Mouse (Mus musculus) adrenal gland (tissue): ENCODE measurements around the gene Sap30bp.

Source experiments
- intact Hi-C: fragments of 180-260 bp; cut with DNase I; formaldehyde crosslinking; loops from one replicate; pipeline ENCODE4 v1.15.1; 2025

The Sap30bp gene

DNA sequence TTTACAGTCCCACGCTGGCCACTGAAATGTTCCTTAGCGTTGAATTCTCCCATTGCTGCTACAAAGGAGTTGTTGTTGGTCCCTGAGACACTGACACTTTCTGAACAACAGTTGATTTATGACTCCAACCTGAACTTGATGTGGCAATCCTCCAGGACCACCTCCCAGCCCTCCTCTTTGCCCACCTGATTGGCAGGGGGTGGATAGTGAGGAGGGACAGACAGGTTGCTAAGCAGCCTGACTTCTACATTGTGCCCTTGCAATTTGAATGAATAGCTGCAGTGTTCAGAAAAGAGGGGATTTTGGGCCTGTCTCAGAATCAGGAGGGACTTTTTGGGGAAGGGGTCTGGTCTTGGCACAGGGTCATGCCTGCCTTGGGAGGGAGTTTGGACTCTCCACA is 17.6 kb downstream of the Sap30bp start:
- intact Hi-C loops = no loop called here

DNA sequence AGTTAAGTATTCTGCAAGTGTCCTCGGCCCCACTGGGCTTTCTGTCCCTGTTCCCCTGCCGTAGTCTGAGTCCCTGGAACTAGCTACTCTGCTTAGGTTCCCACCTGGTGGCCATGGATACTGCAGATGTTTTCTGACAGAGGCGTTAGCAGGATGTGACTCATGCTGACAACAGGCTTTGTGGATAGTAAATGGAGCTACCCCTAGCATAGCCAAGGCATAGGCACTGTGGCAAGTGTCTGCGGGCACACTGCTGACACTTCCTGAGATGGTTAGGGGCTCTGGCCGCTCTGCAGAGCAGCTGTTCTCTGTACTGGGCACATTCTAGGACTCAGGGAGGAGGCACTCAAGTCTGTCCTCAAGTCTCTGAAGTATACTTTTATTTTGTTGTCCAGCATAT is 21.6 kb downstream of the Sap30bp start:
- intact Hi-C loops = no loop called here

DNA sequence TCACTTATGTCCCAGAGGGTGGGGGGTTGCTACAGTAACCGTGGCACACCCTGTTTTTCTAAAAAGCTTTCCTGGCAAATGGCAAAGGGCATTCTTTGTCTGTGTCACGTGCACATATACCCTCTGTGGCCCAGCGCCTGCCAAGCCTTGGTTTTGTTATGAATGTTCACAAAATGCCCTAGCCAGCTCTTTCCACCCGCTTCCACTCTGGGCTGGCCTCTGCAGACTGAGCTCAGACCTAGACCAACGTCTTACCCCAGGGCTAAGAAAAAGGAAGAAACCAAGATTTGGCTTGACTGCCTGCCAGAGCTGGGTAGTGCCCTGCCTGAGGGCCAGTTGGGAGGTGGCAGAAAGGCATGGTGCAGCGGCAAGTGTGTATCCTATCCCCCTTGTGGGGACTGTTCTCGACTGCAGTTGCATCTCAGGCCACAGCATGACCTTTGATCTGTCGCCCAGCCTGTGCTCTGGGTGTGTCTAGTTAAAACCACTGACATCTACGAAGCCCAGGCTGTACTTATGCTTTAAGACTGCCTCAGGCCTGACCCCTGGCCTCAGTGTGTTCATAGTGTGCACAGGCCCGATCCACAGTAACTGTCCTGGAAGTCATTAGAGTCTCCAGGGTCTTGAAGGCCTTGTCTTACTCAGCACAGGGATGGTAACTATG is 22.2 kb downstream of the Sap30bp start:
- intact Hi-C loops = no loop called here

DNA sequence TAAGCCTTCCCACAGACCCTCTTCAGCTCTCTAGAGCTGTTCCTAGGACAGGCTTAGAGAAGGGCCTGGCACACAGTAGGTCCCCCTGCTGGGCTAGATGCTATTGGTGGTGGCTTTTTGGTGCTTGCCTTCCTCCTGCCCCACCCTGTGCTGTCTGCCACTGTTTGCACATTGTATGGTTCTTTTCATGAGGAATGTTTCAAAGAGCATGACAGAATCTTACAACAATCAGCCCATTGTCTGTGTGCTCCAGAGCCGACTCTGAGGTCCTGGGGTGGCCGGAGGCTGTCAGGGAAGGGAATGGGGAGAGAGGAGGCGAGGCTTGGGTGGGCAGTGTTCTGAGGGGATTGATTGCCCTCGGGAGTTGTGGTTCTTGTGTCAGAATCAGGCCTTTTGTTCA is 23.4 kb downstream of the Sap30bp start:
- intact Hi-C loops = no loop called here

DNA sequence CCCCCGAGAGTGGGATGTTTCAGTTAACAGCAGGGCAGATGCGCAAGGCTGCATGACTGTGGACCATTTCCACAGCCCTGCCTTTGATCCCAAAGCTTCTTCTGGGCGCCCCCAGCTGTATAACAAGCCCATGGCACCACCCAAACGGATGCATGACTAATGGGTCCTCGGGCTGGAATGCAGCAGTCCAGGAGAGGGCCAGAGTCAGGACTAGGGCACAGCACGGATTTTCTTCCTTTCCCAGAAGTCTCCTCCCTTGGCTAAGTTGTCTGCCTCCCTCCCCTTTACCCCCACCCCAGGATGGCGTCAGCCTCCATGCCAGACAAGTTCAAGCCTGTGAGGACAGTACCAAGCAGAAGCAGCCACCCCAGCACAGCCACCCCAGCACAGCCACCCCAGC is 24.9 kb downstream of the Sap30bp start:
- intact Hi-C loops = no loop called here

DNA sequence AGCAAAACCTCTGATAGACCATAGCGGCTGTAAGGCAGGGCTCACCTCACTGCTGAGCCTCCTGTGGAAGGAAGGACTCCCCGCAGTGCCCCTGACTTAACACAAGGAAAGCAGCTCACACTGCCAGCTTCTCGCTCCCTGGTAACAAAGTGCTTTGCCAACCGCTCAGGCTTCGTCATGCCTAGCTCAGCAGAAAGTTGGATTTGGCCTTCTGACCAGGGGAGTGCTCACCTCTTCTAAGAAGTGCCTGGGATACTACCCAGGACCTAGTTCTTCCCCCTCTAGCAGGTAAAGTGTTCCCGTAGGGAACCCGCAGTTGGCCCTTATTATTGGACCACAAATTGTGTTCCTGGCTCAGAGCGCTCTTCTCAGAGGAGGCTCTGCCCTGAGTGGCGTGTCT is 25.9 kb downstream of the Sap30bp start:
- intact Hi-C loops = no loop called here

DNA sequence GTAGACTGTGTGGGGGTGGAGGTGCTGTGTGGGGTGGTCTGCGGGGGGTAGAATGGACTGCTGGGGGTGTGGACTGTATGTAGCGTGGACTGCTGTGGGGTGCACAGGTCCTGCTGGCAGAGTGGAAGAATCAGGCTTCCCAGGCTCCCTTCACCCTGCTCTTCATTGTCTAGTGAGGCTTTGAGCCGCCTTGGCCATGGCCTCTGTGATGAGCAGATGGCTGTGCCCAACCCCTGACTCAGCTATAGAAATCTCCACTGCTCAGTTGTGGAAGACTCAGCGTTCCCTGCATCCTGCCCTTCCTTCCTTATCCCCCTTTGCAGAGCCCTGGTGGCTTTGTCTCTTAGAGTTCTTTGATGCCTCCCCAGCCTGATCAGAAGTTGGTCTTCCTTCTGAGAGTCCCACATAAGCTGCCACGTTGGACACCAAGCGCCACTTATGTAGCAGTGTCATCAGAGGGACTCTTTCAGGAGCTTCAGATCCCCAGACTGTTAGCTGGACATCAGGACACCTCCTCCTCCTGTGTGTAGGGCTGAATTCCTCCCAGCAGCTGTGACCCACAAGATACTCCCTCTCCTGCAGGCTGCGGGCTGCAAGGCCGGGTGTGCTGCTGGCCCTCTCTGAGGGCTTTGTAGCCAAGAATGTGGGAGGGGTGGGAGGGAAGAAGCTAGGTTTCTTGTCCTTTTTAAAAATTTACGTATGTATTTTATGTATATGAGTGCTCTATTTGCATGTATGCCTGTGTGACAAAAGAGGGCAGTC is 29.8 kb downstream of the Sap30bp start:
- intact Hi-C loops = no loop called here

DNA sequence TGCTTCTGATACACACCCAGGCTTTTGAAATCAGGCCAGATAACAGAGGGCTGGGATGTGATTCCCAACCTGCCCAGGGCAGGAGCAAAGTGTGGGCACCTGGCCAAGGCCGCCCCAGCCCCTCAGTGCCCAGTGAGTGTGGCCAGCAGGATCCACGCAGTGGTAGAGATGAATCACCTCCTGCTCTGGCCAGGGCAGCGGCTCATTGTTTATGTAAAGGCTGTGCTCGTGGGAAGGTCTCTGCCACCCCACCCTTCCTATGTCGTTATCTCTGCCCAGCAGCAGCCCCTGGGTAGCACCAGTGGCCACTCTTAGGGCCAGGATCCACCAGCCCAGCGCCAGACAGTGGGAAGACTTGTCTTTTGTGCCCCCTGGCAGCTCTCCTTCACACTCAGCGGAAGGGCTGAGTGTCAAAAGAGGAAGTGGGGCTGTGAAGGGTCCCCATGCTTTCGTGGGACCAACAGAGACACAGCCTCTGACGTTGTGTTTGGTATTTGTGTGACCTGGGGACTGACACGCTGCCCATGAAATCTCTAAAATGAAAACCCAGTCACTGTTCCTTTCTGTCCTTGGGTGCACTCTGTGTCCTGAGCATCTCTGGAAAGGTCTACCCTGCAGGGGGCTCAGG is 32.0 kb downstream of the Sap30bp start:
- intact Hi-C loops = no loop called here

DNA sequence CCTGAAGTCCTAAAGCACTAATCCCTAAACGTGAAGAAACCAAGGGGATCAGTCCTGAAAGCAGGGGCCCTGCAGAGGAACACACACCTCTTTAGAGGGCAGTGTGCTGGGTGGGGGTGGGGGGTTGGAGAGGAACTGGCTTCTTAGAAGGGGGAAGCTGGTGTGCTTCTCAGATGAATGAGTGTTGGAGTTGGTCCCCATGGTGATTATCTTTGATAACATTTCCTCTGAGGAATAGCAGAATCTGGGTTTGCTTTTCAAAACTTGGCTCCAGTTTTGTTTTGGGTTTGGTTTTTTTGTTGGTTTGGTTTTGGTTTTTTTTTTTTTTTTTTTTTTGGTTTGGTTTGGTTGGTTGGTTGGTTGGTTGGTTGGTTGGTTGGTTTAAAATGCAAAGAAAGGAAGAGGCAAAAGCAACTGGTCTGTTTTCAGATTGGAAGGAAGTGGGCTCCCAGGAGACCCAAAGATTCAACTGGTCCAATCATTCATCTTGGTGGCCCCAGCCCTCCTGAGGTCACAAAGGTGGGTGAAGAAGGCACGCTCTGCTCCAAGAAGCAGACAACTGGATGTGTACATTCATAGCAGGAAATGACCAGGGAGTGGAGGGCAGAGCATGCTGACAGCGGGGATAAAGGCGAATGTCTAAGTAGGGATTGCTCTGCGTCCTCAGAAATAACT is 35.8 kb downstream of the Sap30bp start:
- intact Hi-C loops = no loop called here

DNA sequence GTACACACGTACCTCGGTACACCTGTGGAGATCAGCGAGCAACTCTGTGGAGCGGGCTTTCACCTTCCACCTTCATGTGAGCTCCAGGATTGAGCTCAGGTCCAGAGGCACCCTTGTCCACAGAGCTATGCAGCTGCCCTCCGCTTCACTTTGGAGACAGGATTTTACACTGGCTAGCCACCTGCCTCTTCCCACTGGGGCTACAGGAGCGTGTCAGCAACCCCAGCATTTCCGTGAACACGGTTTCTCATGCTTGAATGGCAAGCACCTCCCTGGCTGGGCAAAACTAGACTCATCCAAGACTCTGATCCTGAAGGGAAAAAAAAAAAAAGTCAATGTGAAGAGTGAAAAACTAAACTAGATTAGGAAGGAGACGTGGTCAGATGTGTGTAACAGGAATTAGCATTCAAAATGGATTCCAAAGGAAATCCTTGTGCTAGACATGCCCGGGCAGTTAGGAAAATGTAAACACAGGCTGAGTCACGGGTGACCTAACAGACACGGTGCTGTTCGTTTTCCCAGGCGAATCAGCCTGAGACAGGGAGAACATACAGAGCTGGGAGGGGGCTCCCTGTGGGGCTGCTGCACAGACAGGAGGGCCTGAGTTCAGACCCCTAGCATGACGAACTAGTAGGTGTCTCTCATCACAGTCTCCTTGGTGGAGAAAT is 37.1 kb downstream of the Sap30bp start:
- intact Hi-C loops = no loop called here

DNA sequence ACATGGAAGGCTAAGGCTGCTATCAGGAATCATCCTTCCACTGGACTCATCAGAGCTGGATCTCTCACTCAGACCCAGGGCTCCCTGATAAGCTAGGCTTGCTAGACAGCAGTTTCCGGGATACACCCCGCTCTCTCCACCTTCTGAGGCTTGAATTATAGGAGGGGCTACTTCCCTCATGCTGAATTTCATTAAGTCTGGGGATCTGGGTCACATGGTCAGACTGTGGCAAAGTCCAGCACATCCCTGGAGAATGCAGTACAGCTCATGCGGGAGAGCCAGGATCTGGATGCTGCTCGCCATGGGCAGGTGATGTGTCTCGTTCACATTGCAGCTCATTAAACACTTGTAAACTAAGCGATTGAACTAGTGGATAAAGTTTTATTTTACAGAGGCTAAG is 37.9 kb downstream of the Sap30bp start:
- intact Hi-C loops = no loop called here

DNA sequence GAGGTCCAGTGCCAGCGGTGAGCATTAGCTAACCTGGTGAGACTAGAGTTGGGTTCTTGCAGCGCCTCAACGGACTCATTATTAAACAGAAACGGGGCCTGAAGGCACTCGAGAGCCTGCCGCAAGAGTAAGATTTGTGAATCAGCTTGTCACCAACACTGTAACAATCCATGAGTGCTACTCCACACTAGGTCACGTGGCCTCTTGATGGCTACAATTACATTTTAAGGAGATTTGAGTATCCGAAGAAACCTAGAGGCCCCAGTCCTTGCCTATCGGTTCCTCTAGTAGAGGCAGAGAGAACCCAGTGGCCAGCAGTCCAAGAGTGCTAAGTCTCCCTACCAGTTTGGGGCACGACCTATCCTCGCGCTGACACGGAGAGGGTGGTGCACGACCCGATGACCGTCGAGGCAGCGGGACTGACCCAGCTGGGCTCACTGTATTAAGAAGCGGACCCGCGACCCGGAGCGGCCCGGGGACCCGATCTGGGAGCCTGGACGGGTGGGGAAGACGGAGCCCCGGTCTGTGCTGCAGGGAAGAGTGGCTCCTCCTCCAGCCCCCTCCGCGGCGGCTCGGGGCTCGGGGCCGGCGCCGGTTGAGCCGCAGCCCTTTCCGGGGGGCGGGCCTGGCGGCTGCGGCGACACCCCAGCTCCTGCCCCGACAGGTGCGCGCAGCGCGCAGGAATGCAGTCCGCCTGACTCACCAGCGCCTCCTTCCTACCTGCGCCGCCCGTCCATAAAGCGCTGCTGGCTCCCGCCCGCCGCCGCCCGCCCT is 41.4 kb downstream of the Sap30bp start, which contains the start of gene Itgb4:
Itgb4 (plus strand) TSS at position 401 of the 774 bp plus-strand sequence.
- intact Hi-C loops = no loop called here

DNA sequence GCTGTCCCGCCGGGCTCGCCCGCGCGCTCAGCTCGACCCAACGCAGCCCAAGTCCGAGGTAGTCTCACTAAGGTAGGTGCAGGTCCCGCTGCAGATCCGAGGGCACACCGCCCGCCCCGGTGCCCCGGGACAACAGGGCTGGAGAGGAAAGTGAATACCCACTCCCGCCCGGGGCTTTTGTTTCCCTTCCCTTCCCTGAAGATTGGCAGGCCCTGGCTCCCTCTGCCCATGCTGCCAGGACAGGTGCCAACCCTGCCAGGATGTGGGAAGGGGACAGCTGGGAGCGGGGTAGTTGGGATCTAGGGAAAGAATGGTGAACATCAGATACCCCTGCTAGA is 42.0 kb downstream of the Sap30bp start:
- intact Hi-C loops = no loop called here

DNA sequence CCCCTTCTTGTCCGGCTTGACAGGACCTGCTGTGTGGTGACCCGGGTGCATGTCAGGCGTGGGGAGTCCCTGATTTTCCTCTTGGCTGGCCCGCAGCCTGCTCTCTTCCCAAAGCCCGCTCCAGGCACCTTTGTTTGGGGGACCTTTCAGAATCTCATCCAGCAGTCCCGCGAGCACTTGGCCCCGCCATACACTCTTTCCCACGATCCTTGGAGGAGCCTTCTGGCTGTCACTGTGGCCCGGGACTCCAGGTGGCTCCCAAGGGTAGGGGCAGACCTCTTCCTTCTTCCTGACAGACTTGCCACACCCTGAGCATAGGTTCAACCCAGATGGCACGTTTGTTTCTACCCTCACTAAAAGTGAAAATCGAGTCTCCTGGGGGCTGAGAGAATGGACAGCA is 42.5 kb downstream of the Sap30bp start:
- intact Hi-C loops = no loop called here

DNA sequence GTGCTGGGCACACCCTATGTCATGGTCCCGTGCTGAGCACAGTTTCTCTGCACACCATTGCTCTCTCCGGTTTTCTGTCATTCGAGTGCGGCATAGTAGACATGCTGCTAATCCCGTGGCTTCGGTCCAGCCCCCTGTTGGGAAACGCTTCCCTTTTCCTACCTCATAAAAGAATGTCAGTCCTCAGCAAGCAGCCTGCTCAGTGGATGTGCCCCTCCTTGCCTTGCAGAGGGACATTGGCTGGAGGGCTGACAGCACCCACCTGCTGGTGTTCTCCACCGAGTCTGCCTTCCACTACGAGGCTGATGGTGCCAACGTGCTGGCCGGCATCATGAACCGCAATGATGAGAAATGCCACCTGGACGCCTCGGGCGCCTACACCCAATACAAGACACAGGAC is 49.4 kb downstream of the Sap30bp start:
- intact Hi-C loops = no loop called here

DNA sequence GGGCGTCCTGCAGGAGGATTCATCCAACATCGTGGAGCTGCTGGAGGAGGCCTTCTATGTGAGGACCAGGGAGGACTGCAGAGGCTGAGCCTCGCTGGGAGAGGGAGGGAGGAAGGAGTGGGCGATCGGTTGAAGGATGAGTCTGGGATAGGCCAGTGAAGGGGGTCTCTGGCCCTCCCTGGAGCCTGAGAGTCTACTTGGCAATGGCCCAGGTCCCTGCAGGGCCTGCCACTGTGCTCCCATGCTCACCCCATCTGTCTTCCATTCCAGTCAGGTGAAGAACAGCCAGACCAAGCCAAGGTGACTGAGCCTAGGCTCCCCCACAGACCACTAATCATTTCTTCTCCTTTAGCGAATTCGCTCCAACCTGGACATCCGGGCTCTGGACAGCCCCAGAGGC is 50.2 kb downstream of the Sap30bp start:
- intact Hi-C loops = no loop called here

DNA sequence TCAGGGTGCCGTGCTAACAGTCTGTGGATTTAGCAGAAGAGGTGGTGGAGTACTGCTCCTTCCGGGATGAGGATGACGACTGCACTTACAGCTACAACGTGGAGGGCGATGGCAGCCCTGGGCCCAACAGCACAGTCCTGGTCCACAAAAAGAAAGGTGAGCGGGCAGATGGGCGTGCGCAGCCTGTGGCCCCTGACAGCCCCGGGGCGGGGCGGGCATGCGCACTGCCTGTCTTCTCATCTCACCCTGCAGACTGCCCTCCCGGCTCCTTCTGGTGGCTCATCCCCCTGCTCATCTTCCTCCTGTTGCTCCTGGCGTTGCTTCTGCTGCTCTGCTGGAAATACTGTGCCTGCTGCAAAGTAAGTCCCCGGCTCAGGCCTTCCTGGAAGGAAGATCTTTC is 56.6 kb downstream of the Sap30bp start:
- intact Hi-C loops = no loop called here

DNA sequence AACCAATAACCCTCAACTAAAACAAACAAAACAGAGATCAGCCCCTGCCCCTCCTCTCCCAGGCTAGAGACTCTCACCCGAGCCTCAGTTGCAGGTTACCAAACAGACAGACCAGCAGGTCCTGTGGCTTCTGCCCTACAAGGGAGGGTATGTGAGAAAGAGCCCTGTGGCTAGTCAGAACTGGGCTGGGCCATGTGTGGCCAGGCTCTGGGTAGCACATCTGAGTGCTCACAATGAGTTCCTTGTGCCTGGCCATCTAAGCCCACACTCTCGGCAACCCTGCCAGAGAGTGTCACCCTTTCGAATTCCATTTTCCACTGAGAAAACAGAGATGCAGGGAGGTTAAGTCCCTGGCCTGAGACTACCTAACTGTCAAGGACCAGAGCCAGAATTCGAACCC is 59.0 kb downstream of the Sap30bp start:
- intact Hi-C loops = no loop called here

DNA sequence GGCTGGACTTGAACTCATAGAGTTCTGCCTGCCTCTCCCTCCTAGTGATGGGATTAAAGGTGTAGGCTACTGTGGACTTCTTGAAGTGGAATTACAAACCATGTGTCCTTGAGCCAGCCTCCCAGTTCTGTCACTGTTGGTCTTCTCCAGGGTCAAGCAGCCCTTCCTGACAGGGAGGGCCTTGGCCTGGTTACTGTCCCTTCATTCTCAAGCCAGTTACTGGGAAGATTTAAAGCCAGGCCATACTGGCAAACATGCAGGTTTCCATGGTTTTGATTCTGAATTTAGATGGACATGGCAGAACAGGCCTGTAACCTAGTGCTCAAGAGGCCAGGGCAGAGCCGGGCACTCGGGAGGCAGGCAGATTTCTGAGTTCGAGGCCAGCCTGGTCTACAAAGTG is 62.2 kb downstream of the Sap30bp start:
- intact Hi-C loops = no loop called here

DNA sequence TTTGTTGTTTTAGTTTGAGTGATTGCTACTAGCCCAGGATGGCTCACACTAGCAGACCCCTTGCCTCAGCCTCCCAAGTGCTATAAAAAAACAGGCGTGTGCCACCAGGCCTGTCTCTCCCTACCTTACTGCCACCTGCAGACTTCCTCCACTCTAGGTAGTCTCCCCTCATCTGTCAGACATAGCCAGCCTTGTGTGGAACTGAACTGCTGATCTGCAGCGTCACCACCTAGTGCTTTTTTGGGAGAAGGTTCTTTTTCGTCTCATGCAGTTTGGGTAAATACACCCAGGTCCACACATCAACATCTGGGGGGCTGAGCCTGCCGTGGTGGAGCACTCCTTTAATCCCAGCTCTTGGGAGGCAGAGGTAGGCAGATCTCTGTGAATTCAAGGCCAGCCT is 64.0 kb downstream of the Sap30bp start:
- intact Hi-C loops = no loop called here

DNA sequence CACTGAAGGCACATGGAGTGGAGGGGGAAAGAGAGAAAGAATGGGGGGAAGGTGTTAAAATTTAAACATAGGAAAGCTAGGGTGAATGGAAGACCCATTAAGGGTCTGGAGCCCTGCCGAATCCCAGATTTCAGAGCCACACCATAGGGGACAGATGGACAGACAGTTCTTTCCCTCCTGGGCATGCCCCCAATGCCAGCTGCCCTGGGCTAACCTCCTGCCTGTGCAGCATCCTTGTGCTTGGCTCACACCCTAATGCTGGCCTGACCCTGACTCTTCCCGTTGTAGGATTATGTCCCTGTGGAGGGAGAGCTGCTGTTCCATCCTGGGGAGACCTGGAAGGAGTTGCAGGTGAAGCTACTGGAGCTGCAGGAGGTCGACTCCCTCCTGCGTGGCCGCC is 64.6 kb downstream of the Sap30bp start:
- intact Hi-C loops = no loop called here
